Mouse (Mus musculus) thymus, adult 18-20 months (tissue): ENCODE results near the gene Zdhhc15.
"Not testable (repeated sequence)": the region's sequence is repeated elsewhere in the genome, so short reads cannot be mapped to it uniquely, and the experiment has no call there.

Experiments used
- DNase-seq, 2 experiments: peaks; one replicate each; pipeline ENCODE4 v3.0.0; 2022; ENCODE audit warnings: mixed read lengths in 2 of 2

Gene Zdhhc15

DNA sequence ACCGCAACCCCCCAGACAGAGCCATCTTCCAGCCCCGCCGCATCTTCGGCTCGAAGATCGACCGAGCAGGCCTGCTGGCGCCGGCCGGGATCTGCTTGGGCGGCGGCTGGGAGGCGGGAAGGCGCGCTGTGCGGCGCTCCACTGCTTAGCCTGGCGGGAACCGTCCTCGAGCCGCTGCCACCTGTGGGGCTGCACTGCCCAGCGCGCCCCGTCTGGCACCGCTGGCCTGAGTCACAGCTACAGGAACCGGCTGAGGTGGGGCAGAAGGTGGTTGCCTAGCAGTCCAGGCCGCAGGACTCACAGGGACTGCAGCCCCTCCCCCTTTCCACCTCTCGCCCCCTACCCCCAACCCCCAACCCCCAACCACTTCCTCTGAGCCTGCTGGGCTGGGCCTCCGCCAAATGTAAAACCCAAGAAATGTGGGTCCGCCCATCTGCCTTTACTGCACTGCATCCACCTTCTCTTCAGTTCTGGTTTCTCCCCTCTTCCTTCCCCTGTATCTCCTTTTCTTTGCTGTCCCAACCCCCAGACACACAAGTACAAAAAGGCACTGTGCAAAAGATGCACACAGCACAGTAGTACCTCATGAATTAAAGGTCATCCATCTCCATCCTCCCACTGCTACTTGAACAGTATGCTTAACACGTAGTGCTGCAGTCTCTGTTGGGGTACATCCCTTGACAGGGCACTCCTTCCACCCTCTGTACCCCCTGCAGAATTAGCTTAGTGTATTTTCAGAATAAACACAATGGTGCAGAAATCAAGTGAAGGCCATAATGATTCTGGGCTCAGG, at the start of gene Zdhhc15:
Gene Zdhhc15, minus strand, starts transcription at position 308 of the 793 bp plus-strand sequence.
- peak; percentile 27 to 33 for DNase-seq

DNA sequence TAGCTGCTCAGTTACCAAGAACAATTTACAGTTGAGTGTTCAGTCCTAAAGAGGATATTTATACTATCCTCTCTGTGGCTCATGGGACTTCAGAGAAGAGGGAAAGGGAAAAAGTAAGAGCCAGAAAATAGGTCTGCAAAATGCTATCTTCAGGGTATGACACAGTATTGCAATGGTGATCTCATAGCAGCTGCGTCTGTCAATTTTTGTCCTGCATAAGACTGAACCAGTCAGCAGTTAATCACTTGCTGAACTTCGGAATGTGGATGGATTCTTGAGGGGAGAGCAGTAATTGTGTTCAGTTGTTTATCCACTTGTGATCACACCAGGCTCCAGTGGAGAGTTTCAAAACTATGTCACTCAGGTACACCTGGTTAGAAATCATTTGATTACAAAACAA, 37.1 kb upstream of the Zdhhc15 start:
- DNase-seq, result no peak

DNA sequence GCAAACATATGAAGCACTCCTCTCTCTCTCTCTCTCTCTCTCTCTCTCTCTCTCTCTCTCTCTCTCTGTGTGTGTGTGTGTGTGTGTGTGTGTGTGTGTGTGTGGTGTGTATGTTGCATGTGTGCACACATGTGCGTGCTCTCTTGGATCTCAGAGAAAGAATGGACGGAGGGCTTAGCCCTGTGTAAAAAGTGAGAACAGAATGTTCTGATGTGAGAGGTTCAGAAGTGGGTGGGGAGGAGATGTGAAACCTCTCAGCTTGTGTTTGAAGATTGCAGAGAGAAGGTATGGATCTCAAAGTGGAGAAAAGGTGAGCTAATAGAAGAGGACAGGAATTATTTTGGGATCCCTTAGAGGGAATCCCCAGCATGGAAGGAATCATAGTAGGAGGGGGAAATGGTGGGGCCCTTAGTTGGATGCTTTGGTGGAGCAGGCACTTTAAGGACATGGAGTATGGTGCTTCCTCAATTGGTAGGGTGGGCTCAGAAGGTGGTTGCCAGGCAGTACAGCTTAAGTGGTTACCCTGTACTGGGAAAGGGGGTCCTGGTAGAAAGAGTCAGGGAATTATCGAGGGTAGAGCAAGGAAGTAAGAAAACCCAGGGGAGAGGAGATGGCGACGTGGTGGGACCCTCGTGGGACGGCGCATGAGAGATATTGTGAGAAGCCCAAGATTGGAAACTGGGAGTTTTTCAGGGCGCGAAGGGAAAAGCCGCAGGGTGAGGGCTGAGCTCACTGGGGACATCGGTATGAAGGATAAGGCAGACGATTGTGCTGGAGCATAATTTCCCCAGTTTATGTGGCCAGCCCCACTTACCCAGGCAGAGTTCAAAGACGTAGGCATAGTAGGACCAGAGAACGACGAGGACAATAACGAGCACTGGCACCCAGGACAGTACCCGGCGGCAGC, 761 bp downstream of the Zdhhc15 start:
- no peak for DNase-seq

DNA sequence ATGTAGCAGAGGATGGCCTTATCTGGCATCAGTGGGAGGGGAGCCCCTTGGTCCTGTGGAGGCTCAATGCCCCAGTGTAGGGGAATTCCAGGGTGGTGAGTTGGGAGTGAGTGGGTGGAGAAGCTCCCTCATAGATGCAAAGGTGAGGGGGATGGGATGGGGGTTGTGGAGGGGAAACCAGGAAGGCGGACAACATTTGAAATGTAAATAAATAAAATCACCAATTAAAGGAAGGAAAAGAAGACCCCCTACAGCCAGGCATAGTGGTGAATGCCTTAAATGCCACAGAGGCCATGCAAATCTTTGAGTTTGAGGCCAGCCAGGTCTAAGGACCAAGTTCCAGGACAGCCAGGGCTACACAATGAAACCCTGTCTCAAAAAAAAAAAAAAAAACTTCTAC, 13.9 kb downstream of the Zdhhc15 start:
- DNase-seq, result no peak

DNA sequence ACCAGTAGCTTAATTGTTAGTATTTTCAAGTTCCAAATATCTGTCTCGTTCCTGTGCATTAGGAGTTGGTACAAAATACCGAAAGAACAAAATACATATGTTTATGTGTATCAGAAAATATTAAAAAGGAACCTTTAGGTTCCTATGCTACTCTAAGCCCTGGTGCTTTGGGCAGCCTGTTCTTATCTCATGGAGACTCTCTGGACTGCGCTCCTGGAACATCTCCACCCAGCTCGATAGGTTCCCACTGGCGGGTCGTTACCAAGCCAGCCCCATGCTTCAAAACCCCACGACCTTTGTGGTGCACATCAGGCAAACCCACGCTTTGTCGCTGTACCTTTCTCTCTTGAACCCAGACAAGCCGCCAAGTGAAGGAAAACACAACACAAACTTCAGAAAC, 58.3 kb downstream of the Zdhhc15 start:
- DNase-seq, result no peak

DNA sequence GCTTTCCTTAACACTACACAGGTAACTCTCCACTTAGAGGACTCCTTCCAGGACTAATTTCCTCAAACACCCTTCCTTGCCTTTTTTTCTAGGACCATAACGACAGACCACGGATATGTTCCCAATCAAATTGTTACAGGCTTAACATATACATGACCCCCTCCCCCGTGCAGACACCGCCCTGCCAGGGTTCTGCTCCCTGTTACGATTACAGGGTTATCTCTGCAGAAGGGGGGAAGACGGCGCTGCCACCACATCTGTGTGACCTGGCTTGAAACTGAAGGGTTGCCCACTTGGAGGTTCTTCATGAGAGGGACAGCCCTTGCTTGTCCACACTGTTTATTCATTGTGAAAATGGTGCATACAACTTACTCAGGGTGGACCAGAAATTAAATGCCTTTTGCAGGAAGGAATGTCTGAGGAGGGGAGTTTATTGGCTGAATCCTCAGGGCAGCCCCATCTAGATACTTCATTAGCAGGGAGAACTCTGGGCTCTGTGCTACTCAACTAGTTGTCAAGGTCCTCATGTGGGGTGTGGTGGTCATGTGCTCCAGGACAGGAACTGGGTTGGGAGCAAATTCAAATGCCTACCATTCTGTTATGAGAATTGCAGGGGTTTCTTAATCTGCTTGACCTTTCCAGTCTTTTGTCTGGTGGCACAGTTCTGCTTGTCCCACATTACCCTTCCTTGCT, 67.0 kb downstream of the Zdhhc15 start:
- DNase-seq, result not testable (repeated sequence)

DNA sequence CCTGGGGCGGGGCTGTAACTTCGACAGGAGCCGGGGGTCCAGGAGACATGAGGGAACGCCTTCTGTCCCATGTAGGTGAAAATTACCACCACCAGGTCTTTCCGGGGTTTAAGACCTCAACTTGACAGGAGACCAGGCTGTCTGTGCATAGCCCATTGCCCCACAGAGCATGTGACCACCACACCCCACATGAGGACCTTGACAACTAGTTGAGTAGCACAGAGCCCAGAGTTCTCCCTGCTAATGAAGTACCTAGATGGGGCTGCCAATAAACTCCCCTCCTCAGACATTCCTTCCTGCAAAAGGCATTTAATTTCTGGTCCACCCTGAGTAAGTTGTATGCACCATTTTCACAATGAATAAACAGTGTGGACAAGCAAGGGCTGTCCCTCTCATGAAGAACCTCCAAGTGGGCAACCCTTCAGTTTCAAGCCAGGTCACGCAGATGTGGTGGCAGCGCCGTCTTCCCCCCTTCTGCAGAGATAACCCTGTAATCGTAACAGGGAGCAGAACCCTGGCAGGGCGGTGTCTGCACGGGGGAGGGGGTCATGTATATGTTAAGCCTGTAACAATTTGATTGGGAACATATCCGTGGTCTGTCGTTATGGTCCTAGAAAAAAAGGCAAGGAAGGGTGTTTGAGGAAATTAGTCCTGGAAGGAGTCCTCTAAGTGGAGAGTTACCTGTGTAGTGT, 68.5 kb downstream of the Zdhhc15 start:
- DNase-seq, result not testable (repeated sequence)

DNA sequence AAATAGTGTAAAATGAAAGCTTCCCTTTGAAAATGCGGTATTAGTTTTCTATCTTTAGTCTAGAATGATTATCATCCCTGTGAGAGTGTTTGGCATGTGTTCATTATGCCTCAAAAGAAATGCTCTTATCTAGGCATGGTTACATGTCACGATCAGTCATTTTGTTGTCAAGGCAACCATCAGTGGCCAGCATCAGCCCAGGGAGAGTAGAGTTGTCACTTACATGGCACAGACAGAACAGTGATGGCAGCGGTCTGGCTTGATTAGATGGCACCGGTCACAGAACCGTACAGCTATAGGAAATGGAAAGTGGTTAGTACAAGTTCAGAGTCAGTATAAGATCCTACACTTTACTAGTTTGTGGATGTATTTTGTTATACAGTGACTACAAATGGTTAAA, 96.9 kb downstream of the Zdhhc15 start:
- no peak for DNase-seq

DNA sequence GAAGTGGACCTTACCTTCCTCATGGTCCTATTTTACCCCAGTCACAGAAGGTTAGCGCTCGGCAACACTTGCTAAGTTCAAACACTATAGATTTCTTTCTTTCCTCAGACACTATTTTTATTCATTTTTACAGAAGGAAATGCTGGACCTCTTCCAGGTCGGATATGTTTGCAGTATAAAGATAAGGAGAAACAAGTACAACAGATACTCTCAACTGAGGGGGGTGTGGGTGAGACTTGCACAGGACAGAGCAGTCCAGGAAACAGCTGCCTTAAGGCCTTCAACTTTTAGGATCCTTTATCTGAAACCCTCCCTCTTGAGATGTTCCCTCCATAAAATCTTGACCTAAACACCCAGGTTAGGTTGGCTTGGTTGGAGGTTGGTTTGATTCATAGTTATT, 103.4 kb downstream of the Zdhhc15 start:
- no peak for DNase-seq

DNA sequence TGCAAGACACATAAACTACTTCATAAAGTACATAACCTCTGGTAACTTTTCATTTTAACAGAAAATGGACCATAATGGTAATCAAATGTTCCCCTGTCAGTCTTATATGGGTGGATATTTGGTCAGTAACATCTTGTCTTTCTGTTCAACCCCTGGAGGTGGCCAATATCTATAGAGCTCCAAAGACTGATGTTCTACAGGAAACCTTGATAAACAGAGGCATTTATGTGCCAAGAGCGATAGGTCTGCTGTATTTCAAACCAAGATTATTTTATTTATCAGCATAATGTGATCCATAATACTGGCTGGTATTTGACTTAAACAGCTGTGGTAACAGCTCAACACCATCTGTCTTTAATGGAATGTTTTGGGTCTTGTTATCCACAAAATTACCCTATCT, 125.6 kb downstream of the Zdhhc15 start:
- no peak for DNase-seq

DNA sequence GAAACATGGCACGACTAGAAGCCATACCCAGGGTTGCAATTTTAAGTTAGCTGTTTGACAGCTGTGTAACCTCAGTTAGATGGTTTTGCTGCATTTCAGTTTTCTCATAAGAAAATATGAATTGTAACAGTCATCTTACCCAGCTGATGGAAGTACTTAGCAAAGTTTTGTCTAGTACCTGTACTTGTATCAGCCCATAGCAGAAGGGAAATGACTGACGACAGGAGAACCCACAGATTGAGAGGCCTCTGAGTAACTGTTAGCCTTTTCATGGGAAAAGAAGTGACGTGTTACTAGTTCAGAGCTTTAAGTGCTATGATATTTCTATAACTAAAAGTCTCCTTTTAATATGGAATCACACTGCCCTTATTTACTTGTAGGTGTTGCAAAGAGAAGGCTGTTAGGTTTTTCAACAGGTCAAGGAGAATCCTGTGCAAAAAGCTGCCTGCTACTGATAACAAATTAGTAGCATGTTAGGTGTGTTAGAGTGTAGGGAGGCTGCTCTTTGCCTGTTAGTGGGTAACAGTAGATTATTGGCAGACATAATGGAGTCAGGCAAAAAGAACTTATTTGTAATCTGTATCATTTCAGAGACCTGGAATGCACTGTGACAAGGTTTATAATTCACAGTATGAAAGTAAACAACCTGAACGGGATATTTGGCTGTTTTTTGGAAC, 126.8 kb downstream of the Zdhhc15 start:
- DNase-seq, result no peak

DNA sequence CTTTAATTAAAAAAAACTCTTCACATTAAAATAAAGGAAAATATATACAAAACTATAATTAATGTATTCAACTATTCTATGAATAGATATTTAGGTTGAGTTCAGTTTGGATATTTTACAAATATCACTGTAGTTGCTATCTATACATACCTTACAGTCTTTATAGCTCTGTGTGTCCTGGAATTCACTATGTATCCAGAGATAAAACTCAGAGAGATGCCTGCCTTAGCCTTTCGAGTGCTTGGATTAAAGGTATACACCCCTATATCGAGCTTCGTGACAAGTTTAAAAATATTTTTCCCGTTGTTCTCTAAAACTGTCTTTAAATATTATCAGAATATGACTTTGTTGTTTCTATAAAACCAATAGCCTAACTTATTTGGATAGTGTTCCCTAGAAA, 128.2 kb downstream of the Zdhhc15 start:
- DNase-seq, result no peak

DNA sequence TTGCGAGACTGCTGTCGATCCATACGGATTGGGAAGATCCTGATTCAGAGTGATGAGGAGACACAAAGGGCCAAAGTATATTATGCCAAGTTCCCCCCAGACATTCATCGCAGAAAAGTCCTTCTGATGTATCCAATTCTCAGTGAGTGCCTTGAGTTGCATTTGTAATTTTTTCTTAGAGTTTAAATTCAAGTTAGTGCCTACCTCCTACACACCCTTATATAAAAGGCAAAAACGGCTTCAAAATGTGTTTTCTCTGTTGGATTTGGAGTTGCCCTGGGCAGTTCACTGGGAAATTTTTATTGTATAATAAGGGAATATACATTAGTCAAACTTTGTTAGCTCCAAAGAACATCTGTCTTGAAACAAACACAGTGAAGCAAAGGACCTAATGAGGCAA, 169.1 kb downstream of the Zdhhc15 start:
- DNase-seq, result no peak

DNA sequence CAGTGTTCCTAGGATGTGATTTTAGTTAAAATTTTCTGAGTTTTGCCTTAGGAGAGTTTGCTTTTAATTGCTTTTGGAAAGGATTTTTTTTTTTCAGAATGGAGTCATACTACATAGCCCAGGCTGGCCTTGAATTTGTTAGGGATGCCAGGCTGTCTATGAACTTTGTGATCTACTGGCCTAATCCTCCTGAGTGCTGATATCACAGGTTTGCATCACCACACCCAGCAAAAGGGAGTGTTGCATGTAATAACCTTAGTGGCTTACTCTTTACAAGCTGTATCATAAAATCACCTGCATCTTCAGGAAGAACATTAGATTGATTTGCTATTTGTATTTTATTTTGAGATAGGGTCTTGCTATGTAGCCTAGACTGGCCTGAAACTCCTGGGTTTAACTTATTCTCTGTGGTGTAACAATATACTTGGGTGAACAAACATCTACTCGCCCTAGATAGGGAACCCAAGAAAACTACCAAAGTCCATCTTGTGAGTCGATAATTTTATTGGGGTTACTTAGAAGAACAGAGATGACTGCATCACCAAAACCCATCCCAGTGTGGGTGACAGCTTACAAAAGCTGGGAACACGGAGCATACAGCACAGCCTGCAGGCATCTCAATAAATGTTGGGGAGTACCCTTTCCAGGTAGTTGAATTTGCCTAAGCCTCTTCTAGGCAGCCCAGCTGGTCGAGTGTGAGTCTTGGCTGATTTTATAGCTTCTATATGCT, 181.1 kb downstream of the Zdhhc15 start:
- no peak for DNase-seq

DNA sequence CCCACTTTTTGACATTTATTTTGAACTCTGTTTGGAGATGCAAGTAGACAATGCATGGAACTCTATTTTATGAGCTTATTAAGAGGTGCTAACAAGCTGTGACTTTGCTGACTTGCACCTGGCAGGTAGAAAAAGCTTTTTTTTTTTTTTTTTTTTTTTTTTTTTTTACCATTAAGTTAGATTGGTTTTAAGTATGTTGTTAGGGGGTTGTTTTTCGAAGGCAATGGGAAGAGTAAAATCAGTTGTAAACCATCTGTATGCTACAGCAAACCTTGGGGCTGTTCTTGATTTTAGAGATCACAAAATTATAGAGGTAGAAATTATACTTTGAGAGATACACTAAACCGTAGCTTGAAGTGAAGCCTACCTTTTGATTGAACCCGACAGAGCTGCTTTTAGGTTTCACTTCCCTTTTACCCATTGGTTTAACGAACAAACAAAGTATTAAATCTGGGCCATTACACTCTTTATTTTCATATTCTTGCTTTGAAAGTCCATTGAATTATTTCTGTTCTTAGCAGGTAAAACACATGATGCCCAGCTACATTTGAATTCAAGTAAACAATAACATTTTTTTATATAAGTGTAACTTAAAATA, 181.9 kb downstream of the Zdhhc15 start:
- DNase-seq, result no peak

DNA sequence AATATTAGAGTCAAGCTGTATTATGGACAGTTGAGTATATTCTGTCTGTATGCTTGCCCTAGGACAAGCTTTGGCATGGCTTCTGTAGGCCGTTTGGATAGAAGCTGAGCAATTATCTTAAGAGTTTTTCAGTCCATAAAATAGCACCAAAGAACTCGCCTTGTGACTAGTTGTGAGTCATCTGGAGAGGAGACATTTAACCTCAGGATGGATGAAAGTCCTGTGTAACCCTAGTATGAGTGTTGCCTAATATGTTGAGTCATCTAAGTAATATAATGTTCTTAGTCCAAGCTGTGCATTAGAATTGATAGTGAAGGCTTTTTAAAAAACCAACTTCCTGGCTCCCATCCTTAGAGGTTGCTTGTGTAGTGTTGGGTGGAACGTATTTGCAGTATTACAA, 182.8 kb downstream of the Zdhhc15 start:
- DNase-seq, result no peak
